Mouse (Mus musculus) spleen, postnatal 36 days (tissue): ENCODE data around the gene Bhlha15.
A peak's percentile ranks its signal among the peaks of the same experiment; 100 is the strongest.

ENCODE experiments used
- DNase-seq, 2 experiments: peaks; one replicate each; pipeline ENCODE4 v3.0.0; 2022; ENCODE audit warnings: low spot score in 2 of 2, mixed read lengths in 1 of 2

Gene Bhlha15

GRCm38 (mm10) chr5:144189950-144190583, at the start of gene Bhlha15:
TSS of gene Bhlha15 (plus strand) at chr5:144190286.
- peak; percentile 78 to 79 for DNase-seq

GRCm38 (mm10) chr5:144143531-144143930, 46.6 kb upstream of the Bhlha15 start:
- DNase-seq, result no peak

GRCm38 (mm10) chr5:144146898-144147297, 43.2 kb upstream of the Bhlha15 start:
- no peak for DNase-seq

- no peak for DNase-seq
Measured at GRCm38 (mm10) chr5:144149530-144149929, 40.6 kb upstream of the Bhlha15 start.

GRCm38 (mm10) chr5:144151270-144151669, 38.8 kb upstream of the Bhlha15 start:
- no peak for DNase-seq

GRCm38 (mm10) chr5:144154528-144154927, 35.6 kb upstream of the Bhlha15 start:
- peak; percentile 52 to 66 for DNase-seq

GRCm38 (mm10) chr5:144158604-144159003, 31.5 kb upstream of the Bhlha15 start:
- no peak for DNase-seq

GRCm38 (mm10) chr5:144159137-144159536, 30.9 kb upstream of the Bhlha15 start:
- DNase-seq, result no peak

GRCm38 (mm10) chr5:144162080-144162812, 27.8 kb upstream of the Bhlha15 start:
- no peak for DNase-seq

- DNase-seq, result no peak
Measured at GRCm38 (mm10) chr5:144162813-144163517, 27.1 kb upstream of the Bhlha15 start.

- DNase-seq, result no peak
Measured at GRCm38 (mm10) chr5:144165756-144166155, 24.3 kb upstream of the Bhlha15 start.

GRCm38 (mm10) chr5:144169275-144169975, 20.7 kb upstream of the Bhlha15 start:
- no peak for DNase-seq

- no peak for DNase-seq
Measured at GRCm38 (mm10) chr5:144173648-144174047, 16.4 kb upstream of the Bhlha15 start.

- no peak for DNase-seq
Measured at GRCm38 (mm10) chr5:144178216-144178615, 11.9 kb upstream of the Bhlha15 start.

GRCm38 (mm10) chr5:144181249-144181648, 8.8 kb upstream of the Bhlha15 start:
- peak; percentile 92 to 93 for DNase-seq

GRCm38 (mm10) chr5:144182542-144183247, 7.4 kb upstream of the Bhlha15 start:
- no peak for DNase-seq

- no peak for DNase-seq
Measured at GRCm38 (mm10) chr5:144183248-144183559, 6.9 kb upstream of the Bhlha15 start.

- DNase-seq, result peak; percentile 78 to 79
Measured at GRCm38 (mm10) chr5:144183647-144184335, 6.3 kb upstream of the Bhlha15 start.

GRCm38 (mm10) chr5:144184350-144185045, 5.6 kb upstream of the Bhlha15 start:
- peak; percentile 24 to 28 for DNase-seq

GRCm38 (mm10) chr5:144188422-144188821, 1.7 kb upstream of the Bhlha15 start:
- DNase-seq, result no peak
